Mouse (Mus musculus) spleen, adult 12 weeks (tissue): ENCODE measurements around the gene Ebf3.

Experiments
- DNase-seq: peaks from one replicate; pipeline ENCODE4 v3.0.0; 2022; ENCODE audit warnings: low spot score

The Ebf3 gene

DNA sequence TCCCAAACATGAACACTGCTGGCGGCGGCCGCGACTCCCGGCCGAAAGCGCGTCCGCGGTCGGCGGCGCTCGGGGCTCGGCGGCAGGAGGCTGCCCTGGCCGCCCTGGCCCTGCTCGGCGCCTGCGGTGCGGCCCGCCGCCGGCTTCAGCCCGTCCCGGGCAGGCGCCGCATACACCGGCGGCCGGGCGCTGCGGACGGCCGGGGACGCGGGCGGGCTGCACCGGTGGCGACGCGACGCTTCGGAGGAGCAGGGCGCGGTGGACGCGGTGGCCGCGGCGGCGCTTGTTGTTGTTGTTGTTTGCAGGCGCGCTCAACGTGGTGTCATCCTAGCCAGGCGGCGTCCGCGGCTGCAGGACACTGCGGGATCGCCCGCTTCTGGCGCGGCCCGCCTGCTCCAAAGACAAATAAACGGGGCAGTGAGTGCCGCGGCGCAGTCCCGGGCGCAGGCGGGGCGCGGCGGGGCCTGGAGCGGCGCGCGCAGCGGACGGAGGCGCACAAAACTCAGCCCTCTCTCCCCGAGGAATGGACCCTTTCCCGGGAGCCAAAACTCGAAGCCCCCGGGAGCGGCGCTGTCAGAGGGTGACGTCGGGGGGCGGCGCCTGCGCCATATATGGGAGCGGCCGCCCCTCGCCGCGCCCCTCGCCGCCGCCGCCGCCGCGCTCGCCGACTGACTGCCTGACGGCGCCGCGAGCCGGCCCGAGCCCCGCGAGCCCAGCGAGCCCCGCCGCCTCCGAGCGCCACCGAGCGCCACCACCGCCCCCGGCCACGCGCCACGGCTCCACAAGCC lies at the start of gene Ebf3:
Ebf3 (minus strand) TSS at position 542 of the 788 bp plus-strand sequence.
- DNase-seq = no peak

- no peak for DNase-seq
Measured at GRCm38 (mm10) chr7:137346860-137347259, 32.6 kb upstream of the Ebf3 start.

DNA sequence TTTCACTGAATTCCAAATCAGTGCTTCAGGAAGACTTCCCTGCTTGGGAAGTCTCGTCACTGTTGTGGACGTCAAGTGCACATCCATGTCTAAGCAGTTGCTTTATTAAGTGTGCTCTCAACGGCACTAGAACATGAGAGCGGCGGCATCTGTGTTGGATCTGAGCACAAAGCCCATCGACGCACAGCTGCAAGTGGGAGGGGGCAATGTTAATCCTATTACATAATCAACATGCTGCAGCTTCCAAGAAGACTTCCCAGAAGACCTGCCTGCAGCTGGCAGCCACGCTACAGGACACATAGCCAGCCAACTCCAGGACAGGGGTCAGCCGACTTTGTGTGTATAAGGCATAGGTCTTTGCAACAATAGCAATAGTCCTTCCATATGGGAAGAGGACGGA lies 31.8 kb upstream of the Ebf3 start:
- DNase-seq = no peak

DNA sequence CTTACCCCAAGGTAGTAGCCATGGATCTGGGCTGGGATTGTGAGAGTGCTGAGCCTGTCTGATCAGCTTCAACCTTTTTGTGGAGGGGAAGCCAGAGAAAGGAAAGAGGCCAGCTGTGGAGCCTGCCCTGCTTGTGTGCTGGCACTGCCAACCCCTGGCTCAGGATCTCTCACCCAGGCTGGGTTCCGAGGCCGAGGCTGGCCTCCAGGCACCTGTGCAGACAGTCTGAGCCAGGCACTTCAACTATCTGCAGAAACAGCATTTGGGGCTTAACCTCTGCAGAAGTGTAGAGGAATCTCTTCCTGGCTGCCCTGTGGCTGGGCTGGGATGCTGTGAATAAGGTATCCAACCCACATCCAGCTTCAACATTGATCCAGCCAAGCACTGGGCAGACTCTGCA lies 19.7 kb upstream of the Ebf3 start:
- DNase-seq = no peak

- no peak for DNase-seq
Measured at GRCm38 (mm10) chr7:137322926-137323325, 8.7 kb upstream of the Ebf3 start.

DNA sequence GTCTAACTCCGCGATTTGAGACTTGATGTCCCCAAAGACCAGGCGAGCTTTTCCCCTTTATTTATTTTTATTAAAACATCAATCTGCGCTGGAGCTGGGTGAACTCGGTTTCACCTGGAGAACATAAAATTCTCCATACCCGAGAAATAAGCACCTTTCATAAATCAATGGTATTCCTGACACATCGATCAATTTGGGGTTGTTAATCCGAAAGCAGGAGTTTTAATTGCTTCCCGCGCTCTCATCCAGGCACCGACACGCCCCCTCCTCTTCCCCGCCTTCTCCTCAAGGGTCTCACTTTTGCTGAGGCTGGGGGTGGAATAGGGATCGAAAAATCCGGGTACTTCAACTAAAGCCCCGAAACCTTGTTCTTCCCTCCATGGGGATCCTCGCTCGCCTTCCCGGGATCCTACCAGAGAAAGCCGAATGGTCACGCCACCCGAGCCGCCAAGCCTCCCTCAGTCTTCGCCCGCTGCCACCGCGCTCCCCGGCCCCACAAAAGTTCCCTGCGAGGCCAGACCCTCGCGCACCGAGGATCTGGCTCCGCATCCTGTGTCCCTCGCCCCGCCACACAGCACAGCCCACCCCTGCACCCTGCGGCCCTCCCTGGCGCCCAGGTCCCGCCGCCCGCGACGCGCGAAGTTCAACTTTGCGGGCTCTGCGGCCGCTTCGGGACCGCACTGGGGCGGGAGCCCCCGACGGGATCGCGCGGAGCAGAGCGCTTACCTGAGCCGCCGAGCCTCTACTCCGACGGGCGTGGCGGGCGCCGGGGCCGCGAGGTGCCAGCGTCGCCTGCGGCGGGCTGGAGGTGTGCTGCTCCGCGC lies 7.9 kb upstream of the Ebf3 start:
- DNase-seq = no peak

DNA sequence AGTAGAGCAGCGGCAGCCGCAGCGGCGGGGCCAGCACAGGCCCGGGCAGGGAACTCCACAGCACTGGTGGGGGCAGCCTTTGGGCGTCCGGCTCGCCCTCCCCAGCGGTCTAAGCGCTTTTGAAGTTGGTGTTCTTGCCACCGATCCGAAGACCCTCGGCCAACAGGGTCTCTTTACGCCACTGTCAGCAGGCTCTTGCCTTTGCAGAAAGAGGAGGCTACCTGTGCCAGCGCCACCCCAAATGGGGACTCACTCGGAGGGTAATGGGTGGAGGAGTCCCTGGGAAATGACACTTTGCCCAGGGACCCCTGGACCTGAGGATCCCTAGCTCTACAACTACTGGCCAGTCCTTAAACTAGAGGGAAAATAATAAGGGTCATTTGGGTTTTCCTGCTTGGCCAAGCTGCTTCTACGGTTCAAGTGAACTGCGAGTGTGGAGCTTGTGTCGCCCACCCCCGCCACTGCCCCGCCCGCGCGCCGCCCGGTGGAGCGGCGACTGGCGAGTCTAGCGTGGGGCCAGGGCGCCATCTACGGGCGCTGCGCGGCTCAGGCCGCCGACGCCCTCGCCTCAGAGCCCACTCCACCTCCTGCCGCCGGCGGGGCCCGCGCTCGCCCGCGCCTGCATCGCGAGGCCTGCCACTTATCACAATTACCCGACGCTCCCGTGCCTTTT lies 7.0 kb upstream of the Ebf3 start:
- DNase-seq = no peak

DNA sequence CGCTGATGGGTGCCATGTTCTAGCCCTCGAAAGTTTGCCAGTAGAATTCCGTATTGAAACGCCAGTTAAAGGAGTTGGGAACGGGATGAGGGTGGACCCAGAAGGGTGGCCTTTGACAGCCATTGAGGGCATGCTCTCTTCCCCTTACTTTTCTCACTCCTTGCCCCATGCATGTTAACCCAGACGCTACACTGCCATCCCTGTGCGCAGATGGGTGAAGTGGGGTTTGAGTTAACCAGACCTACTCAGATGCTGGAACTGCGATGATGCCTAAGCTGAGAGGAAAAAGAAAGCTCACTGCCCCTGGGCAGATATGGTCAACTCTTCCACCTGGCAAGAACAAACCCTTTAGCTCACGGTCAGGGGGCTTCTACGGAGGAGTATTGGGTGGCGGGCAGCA lies 6.1 kb upstream of the Ebf3 start:
- no peak for DNase-seq

DNA sequence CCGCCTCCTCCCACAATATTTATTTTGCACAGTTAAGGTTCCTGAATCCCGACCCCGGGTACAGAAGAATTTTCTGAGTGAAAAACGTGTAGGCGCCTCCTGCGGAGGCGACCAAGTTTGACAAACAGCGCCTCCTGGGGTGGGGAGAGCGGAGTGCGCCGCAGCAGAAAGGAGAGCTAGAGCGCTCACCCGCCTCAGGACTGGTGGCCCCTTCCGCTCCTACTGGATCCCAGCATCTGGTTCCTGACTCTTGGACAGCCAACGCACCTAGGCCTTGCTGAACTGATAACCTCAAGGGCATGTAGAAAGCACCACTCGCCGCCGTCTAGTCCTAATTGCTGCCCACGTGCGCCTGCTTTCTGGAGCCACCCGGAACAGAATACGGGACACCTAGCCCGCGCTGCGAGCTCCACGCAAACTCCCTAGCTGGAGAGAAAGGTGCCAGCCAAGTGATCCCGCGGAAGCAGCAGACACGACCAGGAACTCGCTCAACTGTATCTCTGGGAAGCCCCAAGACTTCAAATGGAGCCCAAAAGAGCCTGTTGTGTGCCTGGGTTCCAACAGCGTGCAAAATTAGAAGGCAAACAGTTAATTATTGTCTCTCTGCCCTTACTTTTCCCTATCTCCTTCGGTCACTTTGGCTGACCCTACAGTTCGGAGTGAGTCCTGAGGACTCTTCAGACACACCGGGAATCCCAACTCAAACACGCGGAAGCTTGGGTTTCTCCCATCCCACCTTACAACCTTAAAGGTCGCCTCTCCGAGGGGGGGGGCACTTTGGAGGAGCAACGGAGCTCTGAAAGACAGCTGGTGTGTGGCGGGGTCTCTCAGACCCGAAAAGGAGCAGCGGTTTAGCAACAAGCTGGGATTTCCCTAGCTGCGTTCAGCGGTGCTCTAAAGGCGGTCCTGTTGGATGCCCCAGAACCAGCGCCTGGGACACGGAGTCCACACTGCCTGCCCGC lies 5.0 kb upstream of the Ebf3 start:
- no peak for DNase-seq

GRCm38 (mm10) chr7:137318383-137318775 lies 4.1 kb upstream of the Ebf3 start:
- no peak for DNase-seq

DNA sequence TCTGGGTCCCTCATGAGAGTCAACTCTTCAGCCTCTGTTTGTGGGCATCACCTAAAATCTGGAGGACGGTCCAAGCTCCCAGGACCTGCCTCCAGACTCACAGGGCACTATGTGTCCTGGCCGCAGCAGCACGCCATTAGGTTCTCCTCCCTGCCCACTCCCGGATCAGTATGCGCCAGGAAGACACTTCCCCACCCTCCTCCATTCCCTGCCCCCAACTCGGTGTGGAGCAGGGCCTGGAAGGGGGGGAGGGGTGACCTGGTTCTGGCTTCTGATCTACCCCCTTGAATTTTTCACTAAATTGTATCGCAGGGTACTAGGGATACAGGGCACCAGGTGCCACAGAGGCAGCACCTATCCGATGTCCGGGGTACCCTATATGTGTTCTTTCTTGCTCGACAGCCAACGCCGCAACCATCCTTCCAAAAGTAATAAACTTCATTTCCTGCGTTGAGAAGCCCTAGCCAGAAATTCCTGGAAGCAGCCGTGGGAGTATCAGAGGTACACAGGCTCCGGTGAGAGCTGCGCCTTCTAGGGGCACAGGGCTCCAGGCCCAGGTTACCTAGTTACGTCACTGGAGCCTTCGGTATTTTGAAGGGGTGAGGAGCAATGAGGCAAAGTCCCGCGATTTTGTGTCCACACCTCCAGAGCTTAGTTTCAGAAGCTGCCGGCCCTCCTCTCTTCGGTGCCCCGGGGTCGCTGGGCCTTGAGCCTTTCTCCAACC lies 3.6 kb upstream of the Ebf3 start:
- DNase-seq = no peak

DNA sequence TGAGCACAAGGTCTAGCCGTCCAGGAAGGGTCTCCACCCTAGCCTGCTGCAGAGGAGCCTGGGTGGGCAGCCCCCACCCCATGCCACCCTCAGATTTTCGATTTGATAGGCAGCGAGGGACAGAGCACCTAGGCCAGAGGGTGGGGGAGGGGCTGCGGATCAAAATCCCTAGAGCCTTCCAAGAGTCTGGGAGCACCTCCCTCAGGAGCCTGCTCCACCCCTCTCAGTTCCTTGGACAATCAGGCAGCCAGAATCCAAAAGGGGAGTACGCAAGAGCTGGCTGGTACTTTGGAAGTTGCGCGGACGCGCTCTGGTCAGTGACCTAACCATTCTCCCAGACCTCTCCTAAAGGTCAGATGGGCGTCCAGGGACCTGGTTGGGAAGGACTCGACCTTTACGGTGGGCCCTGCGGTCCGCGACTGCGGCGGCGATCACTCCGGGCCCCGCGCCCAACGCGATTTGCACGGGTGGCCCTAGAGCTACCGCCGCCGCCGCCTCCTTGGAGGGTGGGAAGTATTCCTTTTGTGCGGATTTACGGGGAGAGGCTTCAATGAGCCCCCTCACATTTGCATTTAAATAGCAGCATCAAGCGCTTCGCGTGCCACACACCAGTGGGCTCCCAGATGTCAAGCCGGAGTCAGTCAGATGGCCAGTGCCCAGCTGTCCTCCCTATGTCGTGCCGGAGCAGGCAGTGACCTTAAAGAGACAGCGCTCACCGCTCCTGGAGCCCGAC lies 2.8 kb upstream of the Ebf3 start:
- no peak for DNase-seq

DNA sequence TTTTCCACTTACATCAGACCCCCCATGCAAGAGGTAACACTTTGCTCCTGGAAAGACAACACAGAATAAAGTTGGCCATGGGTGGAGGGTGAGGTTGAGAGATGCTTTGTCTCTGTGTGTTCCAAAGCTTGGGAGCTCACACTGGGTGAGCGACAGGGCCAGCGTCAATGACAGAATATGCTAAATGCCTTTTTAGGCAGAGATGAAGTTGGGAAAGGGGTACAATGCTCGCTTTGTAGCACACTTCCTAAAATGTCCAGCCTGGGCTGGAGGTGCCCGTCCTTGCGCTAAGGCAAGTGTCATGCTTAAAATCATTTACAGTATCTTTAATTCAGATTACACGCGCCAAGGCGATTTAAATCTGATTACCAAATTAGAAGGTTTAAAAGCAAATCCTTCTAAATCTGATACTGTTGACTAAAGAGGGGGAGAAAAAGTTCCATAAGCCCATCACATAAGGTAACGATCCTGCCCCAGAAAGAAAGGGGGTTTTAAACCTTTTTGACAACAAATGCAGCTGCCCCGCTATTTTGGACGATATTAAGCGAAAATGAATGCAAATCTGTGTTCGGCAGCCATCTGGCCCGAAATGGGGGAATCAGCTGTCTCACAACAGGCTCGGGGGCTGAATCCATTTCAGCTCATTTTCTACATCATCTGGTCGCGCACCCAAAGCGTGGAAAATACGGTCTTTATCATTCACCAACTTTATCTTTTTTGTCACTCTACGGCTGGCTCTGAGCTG lies 2.1 kb upstream of the Ebf3 start:
- no peak for DNase-seq

- DNase-seq = no peak
Measured at GRCm38 (mm10) chr7:137315544-137315940, 1.3 kb upstream of the Ebf3 start.

- DNase-seq = no peak
Measured at GRCm38 (mm10) chr7:137314710-137315543, 682 bp upstream of the Ebf3 start.

DNA sequence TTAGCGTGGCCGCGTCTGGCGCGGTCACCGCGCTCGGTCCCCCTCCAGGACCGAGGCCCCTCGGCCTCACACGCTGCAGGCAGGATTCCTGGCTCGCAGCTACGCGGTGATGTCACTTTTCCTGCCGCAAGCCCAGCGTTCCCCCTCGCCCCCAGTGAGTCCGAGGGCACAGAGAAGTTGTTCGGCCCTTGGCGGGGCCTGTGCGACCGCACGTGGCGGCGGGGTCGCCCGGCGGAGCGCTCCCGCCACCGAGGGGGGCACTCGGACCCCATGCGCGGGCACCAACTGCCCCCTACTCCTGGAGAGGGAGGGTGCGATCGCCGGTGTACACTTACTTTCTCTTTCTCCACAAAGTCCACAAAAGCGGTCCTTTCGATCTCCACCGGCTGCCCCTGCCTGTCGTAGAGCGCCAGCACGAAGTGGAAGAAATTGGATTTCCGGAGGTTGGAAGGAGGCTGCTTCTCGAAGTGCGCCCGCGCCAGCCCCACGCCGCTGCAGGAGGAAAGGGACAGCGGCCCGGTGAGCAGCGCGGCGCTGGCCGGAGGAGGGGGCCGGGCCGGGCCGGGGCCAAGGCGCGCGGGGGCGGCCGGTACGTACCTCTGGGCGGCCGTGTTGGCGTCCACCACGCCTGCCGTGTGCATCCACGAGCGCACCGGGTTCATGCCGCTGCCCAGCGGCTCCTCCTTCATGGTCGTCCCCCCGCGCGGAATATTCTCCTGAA lies 902 bp downstream of the Ebf3 start:
- no peak for DNase-seq

GRCm38 (mm10) chr7:137312933-137313182 lies 1.4 kb downstream of the Ebf3 start:
- no peak for DNase-seq
